Mouse (Mus musculus) liver, embryonic 14.5 days (tissue): ENCODE results near the gene Map3k5.

Source experiments
- CTCF ChIP-seq: IDR thresholded peaks from 2 replicates; pipeline ENCODE4 v1.5.1; 2016; ENCODE audit warnings: antibody characterized with exemption, low read depth, control low read depth
- EP300 ChIP-seq: IDR thresholded peaks from 2 replicates; pipeline ENCODE4 v1.6.1; 2016; ENCODE audit warnings: antibody characterized with exemption, low read depth

DNA sequence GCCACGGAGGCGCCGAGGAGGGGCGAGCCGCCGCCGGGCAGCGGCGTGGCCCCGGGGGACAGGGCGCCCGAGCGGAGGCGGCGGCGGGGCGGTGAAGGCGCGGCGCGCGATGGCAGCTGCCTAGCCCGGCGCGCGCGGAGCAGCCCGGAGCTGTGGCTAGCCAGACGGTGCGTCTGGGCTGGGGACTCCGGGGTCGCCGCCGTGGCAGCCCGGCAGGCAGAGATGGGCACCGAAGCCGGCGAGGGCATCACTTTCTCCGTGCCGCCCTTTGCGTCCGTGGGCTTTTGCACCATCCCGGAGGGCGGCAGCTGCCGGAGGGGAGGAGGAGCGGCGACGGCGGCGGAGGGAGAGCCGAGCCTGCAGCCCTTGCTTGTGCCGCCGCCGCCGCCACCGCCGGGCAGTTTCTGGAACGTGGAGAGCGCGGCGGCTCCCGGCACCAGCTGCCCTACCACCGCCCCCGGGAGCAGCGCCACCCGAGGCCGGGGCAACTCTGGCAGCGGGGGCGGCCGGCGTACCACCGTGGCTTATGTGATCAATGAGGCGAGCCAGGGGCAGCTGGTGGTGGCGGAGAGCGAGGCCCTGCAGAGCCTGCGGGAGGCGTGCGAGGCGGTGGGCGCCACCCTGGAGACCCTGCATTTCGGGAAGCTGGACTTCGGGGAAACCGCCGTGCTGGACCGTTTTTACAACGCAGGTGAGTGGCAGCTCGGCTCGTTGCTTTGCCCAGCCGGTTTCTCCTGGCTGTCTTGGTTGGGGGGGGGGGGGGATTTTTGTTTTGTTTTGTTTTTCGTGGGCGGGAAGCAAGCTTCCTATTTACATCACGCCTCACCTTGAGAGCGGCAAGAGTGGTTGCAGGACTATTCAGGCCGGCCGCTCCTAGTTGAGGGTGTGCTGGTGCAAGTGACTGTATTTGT lies at the start of gene Map3k5:
- peak; percentile 17; the same call in 1 of the 2 replicates for TF ChIP-seq CTCF
- TF ChIP-seq EP300: no peak
